Mouse (Mus musculus) G1E (cell line): ENCODE data around the gene Arl5c.

Experiments used
- CTCF ChIP-seq: IDR thresholded peaks from 2 replicates; pipeline ENCODE4 v1.5.1; 2012; ENCODE audit warnings: low read depth, low read length, inconsistent platforms, mixed read lengths
- GATA1 ChIP-seq: IDR thresholded peaks from 2 replicates; pipeline ENCODE4 v1.6.1; 2012; ENCODE audit warnings: borderline replicate concordance, low read length, inconsistent platforms, mixed read lengths
- GATA2 ChIP-seq: IDR thresholded peaks from 2 replicates; pipeline ENCODE4 v1.6.1; 2012; ENCODE audit warnings: low read depth, low read length, inconsistent platforms, borderline replicate concordance
- POLR2AphosphoS5 ChIP-seq: IDR thresholded peaks from 2 replicates; pipeline ENCODE4 v1.6.1; 2012; ENCODE audit warnings: low read depth, low read length, inconsistent platforms; ENCODE audit not compliant: insufficient replicate concordance
- TAL1 ChIP-seq: conservative IDR thresholded peaks from 2 replicates; pipeline ENCODE4 v1.6.1; 2012; ENCODE audit warnings: low read depth, low read length, inconsistent platforms, mixed read lengths

DNA sequence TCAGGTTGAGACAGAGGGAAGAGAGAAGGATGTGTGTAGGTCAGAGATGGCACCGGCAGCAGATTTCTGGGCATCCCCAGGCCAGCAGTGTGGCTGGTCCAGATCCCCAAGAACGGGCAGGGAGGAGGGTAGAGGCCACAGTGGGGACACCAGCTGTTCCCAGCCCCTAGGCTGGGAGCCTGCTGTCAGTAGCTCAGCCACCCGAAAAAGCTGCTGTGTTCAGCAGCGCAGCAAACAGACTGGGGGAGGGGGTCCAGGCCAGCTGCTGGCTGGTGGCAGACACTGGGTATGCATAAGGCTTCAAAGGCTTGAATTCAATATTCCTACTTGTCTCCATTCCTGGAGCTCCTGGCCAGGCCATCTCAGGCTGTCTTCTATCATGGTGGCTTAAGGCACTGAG is 38.9 kb upstream of the Arl5c start:
- TF ChIP-seq CTCF: no peak
- no peak for TF ChIP-seq GATA1
- TF ChIP-seq POLR2AphosphoS5: no peak
- TF ChIP-seq TAL1: no peak
- TF ChIP-seq GATA2: no peak
